Mouse (Mus musculus) liver, adult (tissue): ENCODE results near the gene Tmed3.

Experiments
- GATA4 ChIP-seq: IDR thresholded peaks from 2 replicates; pipeline ENCODE4 v1.6.1; 2014; ENCODE audit warnings: mild to moderate bottlenecking, low read length; ENCODE audit not compliant: insufficient replicate concordance

Gene Tmed3

DNA sequence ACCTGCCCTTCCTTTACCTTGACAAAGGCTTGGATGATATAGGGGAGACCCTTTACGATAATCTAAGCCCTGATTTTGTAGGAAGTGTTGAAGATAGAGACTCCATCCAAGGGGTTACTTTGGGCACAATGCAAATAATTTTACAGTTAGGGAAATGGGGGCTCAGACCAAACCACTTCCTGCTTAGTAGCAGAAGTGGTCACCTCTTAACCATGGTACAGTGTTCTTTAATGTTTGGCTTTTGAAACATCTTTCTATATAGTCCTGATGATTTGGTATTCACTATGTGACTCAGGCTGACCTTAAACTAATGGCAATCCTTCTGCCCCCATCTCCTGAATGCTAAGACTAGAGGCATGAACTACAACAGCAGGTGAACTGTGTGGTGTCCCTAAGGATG is 31.5 kb downstream of the Tmed3 start:
- TF ChIP-seq GATA4: no peak

DNA sequence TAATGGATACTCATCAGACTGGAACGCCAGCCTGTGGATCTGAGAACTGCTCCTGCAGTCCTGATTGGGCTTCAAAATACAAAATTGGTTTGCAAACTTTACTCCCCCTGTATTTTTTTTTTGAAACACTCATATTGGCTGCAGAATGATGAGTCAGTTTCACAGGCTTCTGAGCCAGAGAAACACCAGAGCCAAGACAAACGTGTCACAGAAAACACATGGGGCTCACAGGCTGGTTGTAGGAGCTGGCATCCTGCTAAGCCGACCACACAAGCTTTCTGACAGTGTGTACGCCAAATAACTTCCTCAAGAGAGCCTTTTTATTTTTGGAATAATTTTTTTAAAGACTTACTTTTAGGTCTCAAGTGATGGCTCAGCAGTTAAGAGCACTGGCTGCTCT is 35.0 kb downstream of the Tmed3 start:
- no peak for TF ChIP-seq GATA4

DNA sequence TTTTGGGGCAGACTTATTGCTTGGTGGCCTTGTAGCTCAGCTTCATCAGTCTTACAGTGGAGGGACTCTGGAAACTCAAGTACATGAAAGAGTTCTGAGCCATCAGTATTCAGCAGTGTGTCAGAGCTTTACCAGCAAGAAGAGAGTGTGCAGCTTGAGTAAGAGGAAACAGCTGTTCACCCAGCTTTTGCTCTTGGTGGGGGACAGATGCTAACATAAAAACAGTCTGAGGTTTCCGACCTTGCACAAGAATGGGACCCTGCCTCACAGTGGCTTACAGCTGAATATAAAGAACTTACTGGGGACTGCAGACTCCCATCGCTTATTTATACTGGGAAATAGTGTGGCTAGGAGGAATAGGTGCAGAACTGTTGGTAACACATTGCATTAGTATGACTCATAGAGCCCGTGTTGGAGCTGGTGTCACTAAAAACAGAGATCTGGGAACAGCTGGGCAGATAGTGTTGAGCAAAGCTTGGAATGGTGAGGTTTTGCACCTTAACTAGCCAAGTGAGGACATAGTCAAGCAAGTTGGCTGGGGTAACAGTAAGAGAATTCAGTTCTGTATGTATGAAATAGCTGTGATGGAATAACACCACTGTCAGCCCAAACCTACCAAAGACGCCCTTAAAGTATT is 37.4 kb downstream of the Tmed3 start:
- TF ChIP-seq GATA4: no peak

DNA sequence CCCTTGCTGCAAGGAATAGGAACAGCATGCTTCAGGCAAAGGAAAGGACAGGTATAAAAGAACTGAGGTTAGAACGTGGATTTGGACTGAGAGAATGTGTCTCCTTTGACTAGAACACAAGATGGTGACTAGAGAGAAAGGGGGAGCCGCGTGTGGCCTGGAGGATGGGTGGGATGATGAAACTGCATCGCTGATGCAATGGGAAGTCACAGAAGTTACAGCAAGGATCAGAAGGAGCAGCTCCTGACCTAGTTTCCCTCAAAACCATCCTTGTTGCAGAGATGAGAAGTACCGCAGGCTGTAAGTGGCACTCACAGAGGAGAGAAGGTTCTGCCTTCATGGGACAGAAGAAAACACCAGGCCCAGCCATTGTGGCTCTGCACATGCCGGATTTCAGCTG is 54.0 kb downstream of the Tmed3 start:
- no peak for TF ChIP-seq GATA4
